Mouse (Mus musculus): ENCODE measurements around the gene Gins2. TPM values are rescaled to one million over a fixed set of nuclear protein-coding genes. Genes with fewer than 3 reads are reported as not detected.

Gins2 gene
- total and polyA plus RNA-seq, 3 experiments = 50.0 to 129 (median 61.2) TPM

DNA sequence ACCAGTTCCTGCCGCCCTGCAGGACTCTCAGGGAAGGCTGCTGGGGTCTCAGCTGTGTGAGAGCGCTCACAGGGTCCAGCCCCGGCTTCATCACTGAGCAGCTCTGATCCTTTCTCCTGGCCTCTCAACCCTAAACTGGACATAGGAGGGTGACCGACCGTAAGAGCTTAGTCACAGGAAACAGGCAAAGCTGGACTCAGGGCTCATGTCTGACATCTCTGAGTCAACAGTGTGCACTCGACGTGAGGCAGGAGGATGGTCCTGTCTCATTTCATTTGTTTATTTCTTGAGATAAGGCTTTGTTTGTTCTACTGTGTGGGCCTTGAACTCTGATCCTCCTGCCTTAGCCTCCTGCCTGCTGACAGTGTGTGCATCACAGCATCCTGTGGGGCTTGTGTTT is 31.3 kb upstream of the Gins2 start:
- no peaks in the 10 kb centered on the region for H3K9me3 ChIP-seq (replicated peaks; ENCODE audit: low read length)
- no peak overlapping the region for H3K9ac ChIP-seq (ENCODE audit: insufficient read depth, low read depth)
- in situ Hi-C loops (cut with MboI; ENCODE audit: low pct_ligation_motif_present, low pct_unique_long_range_greater_than_20kb, low sequenced_read_pairs) (no loop called here), dilution Hi-C loops (cut with MboI; ENCODE audit: extremely low pct_ligation_motif_present, extremely low pct_unique_long_range_greater_than_20kb, low sequenced_read_pairs) (no loop called here)
- H3K4me3 ChIP-seq (replicated peaks in 1 of 3; ENCODE audit: low read depth in 2 of 3, low read length in 2 of 3, poor library complexity in 1 of 3) = no peak overlapping the region
- no peaks in the 10 kb centered on the region for H3K36me3 ChIP-seq (replicated peaks in 1 of 2; ENCODE audit: control insufficient read depth in 1 of 2, insufficient read depth in 1 of 2, low read length in 1 of 2)
- no peak overlapping the region for H3K27ac ChIP-seq (ENCODE audit: insufficient read depth, low read depth)
- H3K79me2 ChIP-seq (replicated peaks; ENCODE audit: control insufficient read depth, extremely low read depth, insufficient read depth, poor library complexity, severe bottlenecking) = no peaks in the 10 kb centered on the region
- H3K4me1 ChIP-seq (ENCODE audit: control insufficient read depth in 1 of 2, insufficient read depth in 2 of 2) = peaks cover 0 to 3% of the 10 kb centered on the region in 2 experiments; a peak in 1 of 4 replicates
- TF ChIP-seq BHLHE40 (IDR thresholded peaks at IDR 0.05; ENCODE audit: low read depth, low read length) (no peak), USF2 (conservative IDR thresholded peaks at IDR 0.05; ENCODE audit: low read depth, low read length) (no peak), ZNF384 (IDR thresholded peaks at IDR 0.05; ENCODE audit: low read depth, low read length) (no peak), USF1 (IDR thresholded peaks at IDR 0.05; ENCODE audit: low read depth, low read length) (no peak), ETS1 (conservative IDR thresholded peaks at IDR 0.05; ENCODE audit: low read depth, low read length) (no peak), ZKSCAN1 (IDR thresholded peaks at IDR 0.05; ENCODE audit: borderline replicate concordance, low read depth, low read length) (no peak), GABPA (IDR thresholded peaks at IDR 0.05; ENCODE audit: insufficient replicate concordance, low read depth, low read length) (no peak), ZMIZ1 (IDR thresholded peaks at IDR 0.05; ENCODE audit: low read depth, low read length) (no peak), PAX5 (IDR thresholded peaks at IDR 0.05; ENCODE audit: low read length) (no peak), MAFK (IDR thresholded peaks at IDR 0.05; ENCODE audit: insufficient replicate concordance, low read length) (no peak), RAD21 (IDR thresholded peaks at IDR 0.05; ENCODE audit: low read depth, low read length) (no peak), POLR2A (IDR thresholded peaks at IDR 0.05; ENCODE audit: low read depth, low read length) (no peak)
- H3K27me3 ChIP-seq (replicated peaks) = peaks cover 17% of the 10 kb centered on the region
- DNase-seq (ENCODE audit: extremely low read depth) = no peak
- H3K4me2 ChIP-seq (ENCODE audit: insufficient read depth, low read depth, poor library complexity, severe bottlenecking) = no peak overlapping the region

DNA sequence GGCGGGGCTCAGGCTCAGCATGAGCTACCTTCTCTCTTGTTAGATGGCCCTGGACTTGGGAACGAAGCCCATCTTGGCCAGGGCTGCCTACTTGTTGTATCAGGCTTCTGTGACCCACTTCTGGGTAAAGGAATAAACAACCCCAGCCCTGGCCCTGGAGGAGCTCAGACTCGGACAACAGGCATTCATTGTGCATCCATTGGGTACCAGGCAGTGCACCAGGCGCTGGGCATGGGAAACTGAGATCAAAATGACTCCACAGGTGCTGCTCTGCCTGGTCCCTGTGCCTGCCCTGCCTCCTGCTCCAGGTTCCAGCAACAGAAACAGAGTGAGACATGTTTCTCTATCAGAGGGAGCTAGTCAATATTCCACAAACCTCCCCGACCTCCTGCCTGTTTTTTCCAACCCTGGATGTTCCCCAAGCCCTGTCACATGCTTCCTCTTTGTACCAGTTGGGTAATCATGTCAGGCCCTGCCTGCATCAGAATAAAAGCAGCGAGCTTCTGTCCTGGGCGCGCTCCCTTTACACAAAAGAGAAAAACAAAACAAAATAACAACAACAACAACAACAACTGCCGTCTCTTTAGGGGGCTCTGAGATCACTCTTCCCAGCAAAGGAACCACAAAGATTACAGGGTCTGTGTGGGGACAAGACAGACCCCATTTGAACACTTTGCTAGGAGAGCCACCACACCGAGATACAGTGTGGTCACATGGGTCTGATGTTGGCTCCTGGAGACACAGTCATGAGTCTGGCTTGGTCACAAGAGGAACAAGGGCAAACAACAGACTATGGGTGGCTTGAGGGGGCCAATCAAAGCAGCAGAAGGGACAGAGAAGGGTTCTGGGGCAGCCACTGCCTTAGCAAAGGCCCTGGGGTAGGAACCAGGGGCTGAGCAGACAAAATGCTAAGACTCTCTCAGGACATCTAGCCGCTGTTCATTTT is 30.4 kb upstream of the Gins2 start:
- DNase-seq (ENCODE audit: extremely low read depth) = no peak
- Histone ChIP-seq H3K9me3 (replicated peaks; ENCODE audit: low read length) (no peaks in the 10 kb centered on the region), H3K27ac (ENCODE audit: insufficient read depth, low read depth) (no peak overlapping the region), H3K36me3 (replicated peaks in 1 of 2; ENCODE audit: control insufficient read depth in 1 of 2, insufficient read depth in 1 of 2, low read length in 1 of 2) (no peaks in the 10 kb centered on the region), H3K79me2 (replicated peaks; ENCODE audit: control insufficient read depth, extremely low read depth, insufficient read depth, poor library complexity, severe bottlenecking) (no peaks in the 10 kb centered on the region), H3K27me3 (replicated peaks) (peaks cover 18% of the 10 kb centered on the region), H3K4me1 (ENCODE audit: control insufficient read depth in 1 of 2, insufficient read depth in 2 of 2) (peaks cover 0 to 3% of the 10 kb centered on the region in 2 experiments; a peak in 1 of 4 replicates), H3K4me3 (replicated peaks in 1 of 3; ENCODE audit: low read depth in 2 of 3, low read length in 2 of 3, poor library complexity in 1 of 3) (no peak overlapping the region), H3K4me2 (ENCODE audit: insufficient read depth, low read depth, poor library complexity, severe bottlenecking) (no peak overlapping the region), H3K9ac (ENCODE audit: insufficient read depth, low read depth) (no peak overlapping the region)
- dilution Hi-C loops (cut with MboI; ENCODE audit: extremely low pct_ligation_motif_present, extremely low pct_unique_long_range_greater_than_20kb, low sequenced_read_pairs) = no loop called here
- in situ Hi-C loops (cut with MboI; ENCODE audit: low pct_ligation_motif_present, low pct_unique_long_range_greater_than_20kb, low sequenced_read_pairs) = loop anchor here (10.0 kb wide), 1 partner anchor 435 kb away; no protein-coding TSS in a partner anchor
- TF ChIP-seq HCFC1 (IDR thresholded peaks at IDR 0.05; ENCODE audit: low read depth, low read length) (no peak), RAD21 (IDR thresholded peaks at IDR 0.05; ENCODE audit: low read depth, low read length) (no peak), MAFK (IDR thresholded peaks at IDR 0.05; ENCODE audit: insufficient replicate concordance, low read length) (no peak), SIN3A (IDR thresholded peaks at IDR 0.05; ENCODE audit: low read length) (no peak), MAX (IDR thresholded peaks at IDR 0.05; ENCODE audit: low read length) (no peak), JUND (conservative IDR thresholded peaks at IDR 0.05; ENCODE audit: low read depth, low read length) (no peak), CHD2 (IDR thresholded peaks at IDR 0.05; ENCODE audit: low read length) (no peak), JUN (IDR thresholded peaks at IDR 0.05; ENCODE audit: insufficient read depth, low read depth, low read length) (no peak), KAT2A (IDR thresholded peaks at IDR 0.05; ENCODE audit: insufficient replicate concordance, low read length) (no peak), ZC3H11A (IDR thresholded peaks at IDR 0.05; ENCODE audit: low read depth, low read length) (no peak), MXI1 (IDR thresholded peaks at IDR 0.05; ENCODE audit: low read depth, low read length) (no peak), NELFE (IDR thresholded peaks at IDR 0.05; ENCODE audit: low read depth, low read length) (no peak), MAZ (IDR thresholded peaks at IDR 0.05; ENCODE audit: low read depth, low read length) (no peak), ZMIZ1 (IDR thresholded peaks at IDR 0.05; ENCODE audit: low read depth, low read length) (no peak), GABPA (IDR thresholded peaks at IDR 0.05; ENCODE audit: insufficient replicate concordance, low read depth, low read length) (no peak), ZKSCAN1 (IDR thresholded peaks at IDR 0.05; ENCODE audit: borderline replicate concordance, low read depth, low read length) (no peak), USF2 (conservative IDR thresholded peaks at IDR 0.05; ENCODE audit: low read depth, low read length) (no peak), RCOR1 (conservative IDR thresholded peaks at IDR 0.05; ENCODE audit: low read depth, low read length) (no peak), USF1 (IDR thresholded peaks at IDR 0.05; ENCODE audit: low read depth, low read length) (no peak), ZNF384 (IDR thresholded peaks at IDR 0.05; ENCODE audit: low read depth, low read length) (no peak)

All from CH12.LX (cell line).